Mouse (Mus musculus) liver, adult 2 months (tissue): Measurements from ENCODE around the gene Zbtb7b. TPM values are rescaled to one million over a fixed set of nuclear protein-coding genes. Genes with fewer than 3 reads are reported as not detected.
A peak's percentile ranks its signal among the peaks of the same experiment; 100 is the strongest.
"Not testable (repeated sequence)": the region's sequence is repeated elsewhere in the genome, so short reads cannot be mapped to it uniquely, and the experiment has no call there.

Experiments
- DNase-seq: peaks from one replicate; pipeline ENCODE4 v3.0.0-alpha.2; 2011; ENCODE audit warnings: low read depth, low spot score; ENCODE audit errors: extremely low read depth
- H3K27ac ChIP-seq: fragments of 200-500 bp; replicated peaks from 2 replicates; pipeline ENCODE4 v1.5.1; 2012; ENCODE audit warnings: low read depth, mild to moderate bottlenecking, control low read depth, inconsistent platforms, low read length; ENCODE audit not compliant: insufficient read depth
- H3K27me3 ChIP-seq: fragments of 200-500 bp; 2 replicates; pipeline ENCODE4 v1.6.1; 2012; ENCODE audit warnings: mild to moderate bottlenecking, moderate library complexity, low read length, inconsistent platforms; ENCODE audit not compliant: control insufficient read depth, insufficient read depth
- H3K36me3 ChIP-seq: fragments of 200-500 bp; 2 replicates; pipeline ENCODE4 v1.6.1; 2012; ENCODE audit warnings: low read length, inconsistent platforms; ENCODE audit not compliant: control insufficient read depth, insufficient read depth
- H3K4me1 ChIP-seq: fragments of 200-500 bp; 2 replicates; pipeline ENCODE4 v1.6.1; 2011; ENCODE audit warnings: low read length; ENCODE audit not compliant: control insufficient read depth, insufficient read depth
- H3K4me3 ChIP-seq: fragments of 200-500 bp; 2 replicates; pipeline ENCODE4 v1.5.1; 2011; ENCODE audit warnings: low read depth, mild to moderate bottlenecking, control low read depth, low read length, moderate library complexity; ENCODE audit not compliant: insufficient read depth
- H3K79me2 ChIP-seq: fragments of 200-500 bp; 2 replicates; pipeline ENCODE4 v1.6.1; 2012; ENCODE audit warnings: inconsistent platforms, mild to moderate bottlenecking, low read length, moderate library complexity; ENCODE audit not compliant: control insufficient read depth, insufficient read depth
- H3K9ac ChIP-seq: fragments of 200-500 bp; 2 replicates; pipeline ENCODE4 v1.6.1; 2012; ENCODE audit warnings: low read depth, mild to moderate bottlenecking, control low read depth, inconsistent platforms, low read length
- CTCF ChIP-seq: fragments of 200-500 bp; IDR thresholded peaks from 2 replicates; pipeline ENCODE4 v1.5.1; 2011; ENCODE audit warnings: low read depth, low read length, control low read depth
- POLR2A ChIP-seq: fragments of 200-500 bp; IDR thresholded peaks from 2 replicates; pipeline ENCODE4 v1.6.1; 2011; ENCODE audit warnings: low read length, control low read depth; ENCODE audit not compliant: insufficient read depth; ENCODE audit errors: extremely low read depth
- WGBS: fragments of 180-500 bp; shearing (Covaris S2); methylation state at CpG from one replicate; pipeline ENCODE4 v1.1.7; 2018; 5-methylcytosine and 5-hydroxymethylcytosine counted together
- polyA plus RNA-seq: library from polyadenylated mRNA; depleted of rRNA; stranded (reverse); fragments of >200 nt; gene quantifications from 2 replicates; pipeline ENCODE4 v1.2.3, GENCODE M21; 2012
- total RNA-seq: library from RNA; depleted of rRNA; stranded (reverse); fragments of >200 nt; gene quantifications from 2 replicates; pipeline ENCODE4 v1.2.3, GENCODE M21; 2014

Gene Zbtb7b
- total and polyA plus RNA-seq, 2 experiments, result 28.9 to 85.0 TPM

DNA sequence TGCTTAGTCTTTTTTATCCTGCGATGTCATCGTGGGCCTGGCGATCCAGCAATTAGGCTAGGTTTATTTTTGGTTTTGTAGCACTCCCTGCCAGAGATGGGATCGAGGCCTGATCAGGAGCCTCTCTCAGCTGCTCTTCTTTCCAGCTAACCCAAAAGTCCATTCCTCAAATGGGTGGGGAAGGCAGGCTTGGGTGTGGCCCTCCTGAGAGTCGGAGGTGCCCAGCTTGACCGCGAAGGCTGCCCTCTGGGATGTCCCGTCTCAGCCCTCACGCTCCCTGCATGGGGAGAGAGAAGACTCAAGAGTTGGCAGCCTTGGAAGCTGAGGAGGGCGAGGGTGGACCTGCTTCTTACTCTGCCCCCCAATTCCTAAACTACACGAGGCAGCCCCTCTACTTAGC, 40.0 kb upstream of the Zbtb7b start:
- no peak for DNase-seq
- H3K27me3 ChIP-seq, result no peaks in the 10 kb centered on the region
- peaks cover 6% of the 10 kb centered on the region; the same call in 1 of the 2 replicates for H3K36me3 ChIP-seq
- no peak overlapping the region for H3K4me3 ChIP-seq
- no peak overlapping the region for H3K27ac ChIP-seq
- TF ChIP-seq POLR2A (no peak), CTCF (no peak)
- 86% methylated on average over 11 of the region's 11 CpGs for WGBS
- peaks cover 5% of the 10 kb centered on the region for H3K4me1 ChIP-seq
- H3K9ac ChIP-seq, result no peak overlapping the region
- H3K79me2 ChIP-seq, result peaks cover 8% of the 10 kb centered on the region; the same call in 1 of the 2 replicates

DNA sequence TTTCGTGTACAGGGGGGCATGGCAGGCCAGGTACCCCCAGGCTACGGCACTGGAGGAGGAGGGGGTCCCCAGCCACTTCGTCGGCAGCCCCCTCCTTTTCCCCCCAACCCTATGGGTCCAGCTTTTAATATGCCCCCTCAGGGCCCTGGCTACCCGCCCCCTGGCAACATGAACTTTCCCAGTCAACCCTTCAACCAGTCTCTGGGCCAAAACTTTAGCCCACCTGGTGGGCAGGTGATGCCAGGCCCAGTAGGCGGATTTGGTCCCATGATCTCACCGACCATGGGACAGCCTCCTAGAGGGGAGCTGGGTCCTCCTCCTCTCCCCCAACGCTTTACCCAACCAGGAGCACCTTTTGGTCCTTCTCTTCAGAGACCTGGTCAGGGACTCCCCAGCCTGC, 38.0 kb upstream of the Zbtb7b start:
- DNase-seq, result no peak
- Histone ChIP-seq H3K79me2 (peaks cover 8% of the 10 kb centered on the region; the same call in 1 of the 2 replicates), H3K4me1 (peaks cover 5% of the 10 kb centered on the region), H3K27ac (no peak overlapping the region), H3K27me3 (no peaks in the 10 kb centered on the region), H3K9ac (no peak overlapping the region), H3K36me3 (peaks cover 10% of the 10 kb centered on the region), H3K4me3 (no peak overlapping the region)
- 96% methylated on average over 8 of the region's 8 CpGs for WGBS
- TF ChIP-seq CTCF, result no peak
- no peak for TF ChIP-seq POLR2A

DNA sequence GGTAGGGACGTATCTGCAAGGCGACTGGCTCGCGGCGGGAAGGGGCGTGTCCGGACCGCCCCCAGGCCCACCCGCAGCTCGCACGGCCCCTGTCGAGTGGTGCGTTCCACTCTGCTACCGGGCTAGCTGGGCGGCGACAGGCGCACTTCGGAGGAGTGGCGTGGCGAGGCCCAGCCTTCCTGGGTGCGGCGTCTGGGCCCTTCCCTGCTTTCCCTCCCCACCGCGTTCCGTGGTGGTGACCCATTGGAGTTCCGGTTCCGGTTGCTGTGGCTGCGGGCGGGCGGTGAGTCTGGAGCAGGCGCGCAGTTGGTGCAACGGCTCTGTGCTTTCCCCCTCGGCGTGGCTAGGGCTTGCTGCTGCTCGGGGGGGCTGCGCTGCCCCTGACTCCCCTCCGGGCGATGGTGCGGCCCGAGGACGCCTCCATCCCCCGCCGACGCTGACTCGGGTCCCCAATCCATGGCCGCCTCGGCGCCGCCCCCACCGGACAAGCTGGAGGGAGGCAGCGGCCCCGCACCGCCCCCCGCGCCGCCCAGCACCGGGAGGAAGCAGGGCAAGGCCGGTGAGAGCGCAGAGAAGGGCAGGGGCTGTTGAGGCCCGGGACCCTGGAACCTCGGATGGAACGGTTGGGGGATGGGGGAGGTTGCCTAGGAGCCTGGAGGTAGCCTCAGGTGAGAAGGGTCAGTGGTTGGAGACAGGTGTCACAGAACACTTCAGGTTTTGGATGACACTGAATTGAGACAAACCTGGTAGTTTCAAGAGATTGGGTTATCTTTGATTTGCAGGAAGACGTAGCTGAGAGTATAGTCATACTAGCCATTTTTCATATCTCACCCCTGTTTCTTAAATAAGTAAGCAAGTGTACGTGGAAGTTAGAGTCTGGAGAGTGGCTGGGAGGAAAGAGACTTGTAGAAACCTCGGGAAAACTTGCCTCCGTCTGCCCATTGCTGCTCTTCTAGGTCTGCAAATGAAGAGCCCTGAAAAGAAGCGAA, 35.9 kb upstream of the Zbtb7b start, which contains the start of gene Pygo2:
TSS of gene Pygo2 (plus strand) at position 44 of the 989 bp plus-strand sequence.
- Histone ChIP-seq H3K27ac (peak within 1 kb of the TSS; percentile 75), H3K4me1 (peaks cover 3% of the 10 kb centered on the region; the same call in 1 of the 2 replicates)
- 2% methylated on average over 66 of the region's 68 CpGs for WGBS

DNA sequence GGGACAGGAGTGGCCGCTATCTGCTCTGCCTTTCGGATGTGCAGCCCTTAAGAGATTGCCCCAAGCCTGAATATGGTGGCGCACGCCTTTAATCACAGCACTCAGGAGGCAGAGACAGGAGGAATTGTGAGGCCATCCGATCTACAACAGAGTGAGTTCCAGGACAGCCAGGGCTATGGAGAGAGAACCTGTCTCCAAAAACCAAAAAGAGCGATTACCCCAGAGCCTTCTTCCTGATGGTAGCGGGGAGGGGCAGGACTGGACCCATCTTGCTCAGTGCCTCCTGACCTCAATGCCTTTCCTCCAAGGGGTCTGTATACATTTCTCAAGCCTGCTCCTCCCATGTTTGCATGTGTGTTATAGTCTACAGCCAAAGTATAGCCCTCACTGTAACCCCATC, 34.4 kb upstream of the Zbtb7b start:
- 93% methylated on average over 7 of the region's 7 CpGs for WGBS
- not testable (repeated sequence) for H3K27me3 ChIP-seq, H3K4me1 ChIP-seq, H3K27ac ChIP-seq, H3K79me2 ChIP-seq, DNase-seq, H3K9ac ChIP-seq, H3K4me3 ChIP-seq
- H3K36me3 ChIP-seq, result peaks cover 22% of the 10 kb centered on the region

More for the DNA sequence above, 35.9 kb upstream of the Zbtb7b start, which contains the start of gene Pygo2:
- Histone ChIP-seq H3K9ac (peak within 1 kb of the TSS; percentile 94), H3K36me3 (peaks cover 15% of the 10 kb centered on the region), H3K4me3 (peak within 1 kb of the TSS; percentile 89), H3K27me3 (no peaks in the 10 kb centered on the region), H3K79me2 (peaks cover 8% of the 10 kb centered on the region; the same call in 1 of the 2 replicates)
- DNase-seq, result peak; percentile 88
- TF ChIP-seq POLR2A (peak; percentile 66; the same call in 1 of the 2 replicates), CTCF (no peak)

DNA sequence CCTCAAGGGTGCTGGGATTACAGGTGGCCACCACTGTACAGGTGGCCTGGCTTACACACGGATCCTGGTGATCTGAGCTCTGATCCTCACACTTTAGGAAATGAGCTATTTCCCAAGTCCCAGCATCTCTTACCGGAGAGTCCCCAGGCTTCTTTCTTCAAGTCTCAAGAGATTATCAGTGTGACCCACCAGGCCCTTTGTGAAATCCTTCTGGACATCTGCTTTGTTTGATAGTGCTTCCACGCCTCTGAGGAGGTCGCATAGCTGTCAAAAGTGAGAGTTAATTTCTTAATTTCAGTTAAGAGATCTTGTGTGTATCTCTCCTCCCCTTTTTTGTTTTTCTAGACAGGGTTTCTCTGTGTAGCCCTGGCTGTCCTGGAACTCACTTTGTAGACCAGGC, 31.3 kb upstream of the Zbtb7b start:
- Histone ChIP-seq H3K36me3 (peaks cover 16% of the 10 kb centered on the region), H3K4me1 (peaks cover 6% of the 10 kb centered on the region), H3K4me3 (no peak overlapping the region)

More for the DNA sequence above, 31.3 kb upstream of the Zbtb7b start:
- Histone ChIP-seq H3K27ac (no peak overlapping the region), H3K27me3 (no peaks in the 10 kb centered on the region), H3K79me2 (peaks cover 10% of the 10 kb centered on the region; the same call in 1 of the 2 replicates), H3K9ac (no peak overlapping the region)
- no peak for TF ChIP-seq POLR2A
- TF ChIP-seq CTCF, result no peak
- no peak for DNase-seq
- 94% methylated on average over 4 of the region's 4 CpGs for WGBS
